Mouse (Mus musculus) lung, postnatal 0 days (tissue): ENCODE measurements around the gene Ankrd53. TPM values are rescaled to one million over a fixed set of nuclear protein-coding genes. Genes with fewer than 3 reads are reported as not detected.

Experiments
- ATAC-seq: fragments of 200-750 bp; cut with Nextera tagmentation; 2 replicates; pipeline ENCODE4 v1.8.0; 2017; ENCODE audit warnings: moderate library complexity
- DNase-seq: peaks from one replicate; pipeline ENCODE4 v3.0.0-alpha.2; 2016; ENCODE audit warnings: low spot score
- H3K27ac ChIP-seq: fragments of 300-500 bp; sonication (generic); 2 replicates; pipeline ENCODE4 v1.5.1; 2014; ENCODE audit warnings: antibody characterized with exemption, mild to moderate bottlenecking, low read length, mixed read lengths
- H3K27me3 ChIP-seq: fragments of 300-500 bp; sonication (generic); replicated peaks from 2 replicates; pipeline ENCODE4 v1.6.1; 2014; ENCODE audit warnings: low read length, mixed read lengths; ENCODE audit not compliant: insufficient read depth
- H3K36me3 ChIP-seq: fragments of 300-500 bp; sonication (generic); 2 replicates; pipeline ENCODE4 v1.6.1; 2014; ENCODE audit warnings: low read length, mixed read lengths; ENCODE audit not compliant: insufficient read depth
- H3K4me1 ChIP-seq: fragments of 300-500 bp; sonication (generic); 2 replicates; pipeline ENCODE4 v1.6.1; 2014; ENCODE audit warnings: antibody characterized with exemption, low read depth, low read length, mixed read lengths; ENCODE audit not compliant: insufficient read depth
- H3K4me2 ChIP-seq: fragments of 300-500 bp; sonication (generic); replicated peaks from 2 replicates; pipeline ENCODE4 v1.6.1; 2014; ENCODE audit warnings: low read depth, mild to moderate bottlenecking, low read length, moderate library complexity, mixed read lengths
- H3K4me3 ChIP-seq: fragments of 300-500 bp; sonication (generic); 2 replicates; pipeline ENCODE4 v1.5.1; 2014; ENCODE audit warnings: low read depth, low read length
- H3K9ac ChIP-seq: fragments of 300-500 bp; sonication (generic); replicated peaks from 2 replicates; pipeline ENCODE4 v1.6.1; 2014; ENCODE audit warnings: low read depth, mild to moderate bottlenecking
- H3K9me3 ChIP-seq: fragments of 300-500 bp; sonication (generic); 2 replicates; pipeline ENCODE4 v1.6.1; 2016; ENCODE audit warnings: low read length, mixed read lengths
- CTCF ChIP-seq: IDR thresholded peaks from 2 replicates; pipeline ENCODE4 v1.5.1; 2016; ENCODE audit warnings: antibody characterized with exemption, mild to moderate bottlenecking
- EP300 ChIP-seq: IDR thresholded peaks from 2 replicates; pipeline ENCODE4 v1.6.1; 2016; ENCODE audit warnings: antibody characterized with exemption, mild to moderate bottlenecking, control low read depth
- WGBS: fragments of 180-500 bp; shearing (Covaris S2); extraction: QIAGEN DNeasy Blood & Tissue Kit; methylation state at CpG from one replicate; pipeline ENCODE4 v1.1.7; 2014; 5-methylcytosine and 5-hydroxymethylcytosine counted together
- polyA plus RNA-seq: library from polyadenylated mRNA; unstranded; fragments of >200 nt; fragmentation: Nextera tagmentation; extraction: Ambion mirVana; gene quantifications from 2 replicates; pipeline ENCODE4 v1.2.1, GENCODE M21; 2015

The Ankrd53 gene
- polyA plus RNA-seq, 1 experiment from 2014 or later = 0.12 TPM

GRCm38 (mm10) chr6:83722526-83722925, 39.9 kb upstream of the Ankrd53 start:
- TF ChIP-seq EP300 (no peak), CTCF (no peak)
- 20% methylated on average over 6 of the region's 6 CpGs for WGBS
- Histone ChIP-seq H3K4me3 (no peak overlapping the region), H3K9me3 (no peaks in the 10 kb centered on the region), H3K4me1 (no peaks in the 10 kb centered on the region), H3K4me2 (no peak overlapping the region), H3K9ac (no peak overlapping the region), H3K27ac (no peak overlapping the region), H3K36me3 (no peaks in the 10 kb centered on the region), H3K27me3 (peaks cover 39% of the 10 kb centered on the region)
- no peak for DNase-seq
- ATAC-seq = no peak

GRCm38 (mm10) chr6:83727178-83727577, 35.3 kb upstream of the Ankrd53 start:
- ATAC-seq = no peak
- Histone ChIP-seq H3K4me2 (no peak overlapping the region), H3K4me1 (no peaks in the 10 kb centered on the region), H3K9me3 (no peaks in the 10 kb centered on the region), H3K36me3 (no peaks in the 10 kb centered on the region), H3K27ac (no peak overlapping the region), H3K9ac (no peak overlapping the region), H3K27me3 (peaks cover 15% of the 10 kb centered on the region; the same call in 1 of the 2 replicates), H3K4me3 (no peak overlapping the region)
- DNase-seq = no peak
- WGBS = 39% methylated on average over 4 of the region's 4 CpGs
- TF ChIP-seq CTCF (peak; percentile 46), EP300 (no peak)

GRCm38 (mm10) chr6:83728488-83728887, 34.0 kb upstream of the Ankrd53 start:
- ATAC-seq (no peak), DNase-seq (no peak)

GRCm38 (mm10) chr6:83729350-83729970, 33.0 kb upstream of the Ankrd53 start:
- H3K36me3 ChIP-seq = no peaks in the 10 kb centered on the region
- H3K9me3 ChIP-seq = no peaks in the 10 kb centered on the region
- no peak for DNase-seq
- no peaks in the 10 kb centered on the region for H3K27me3 ChIP-seq
- no peaks in the 10 kb centered on the region for H3K4me1 ChIP-seq
- H3K27ac ChIP-seq = no peak overlapping the region
- TF ChIP-seq EP300 (no peak), CTCF (no peak)
- H3K9ac ChIP-seq = no peak overlapping the region
- WGBS = 59% methylated on average over 14 of the region's 14 CpGs
- no peak overlapping the region for H3K4me2 ChIP-seq
- H3K4me3 ChIP-seq = no peak overlapping the region
- ATAC-seq = no peak

More at GRCm38 (mm10) chr6:83728488-83728887, 34.0 kb upstream of the Ankrd53 start:
- Histone ChIP-seq H3K9me3 (no peaks in the 10 kb centered on the region), H3K9ac (no peak overlapping the region), H3K4me2 (no peak overlapping the region), H3K4me1 (no peaks in the 10 kb centered on the region), H3K27ac (no peak overlapping the region), H3K4me3 (no peak overlapping the region), H3K36me3 (no peaks in the 10 kb centered on the region), H3K27me3 (peaks cover 7% of the 10 kb centered on the region; the same call in 1 of the 2 replicates)
- TF ChIP-seq CTCF (peak; percentile 64), EP300 (no peak)
- WGBS = 88% methylated on average over 3 of the region's 3 CpGs

GRCm38 (mm10) chr6:83731128-83731527, 31.3 kb upstream of the Ankrd53 start:
- no peaks in the 10 kb centered on the region for H3K9me3 ChIP-seq
- no peaks in the 10 kb centered on the region for H3K27me3 ChIP-seq
- no peak overlapping the region for H3K27ac ChIP-seq
- WGBS = 29% methylated on average over 5 of the region's 5 CpGs
- no peaks in the 10 kb centered on the region for H3K36me3 ChIP-seq
- H3K4me1 ChIP-seq = no peaks in the 10 kb centered on the region
- TF ChIP-seq CTCF = peak; percentile 88
- no peak for TF ChIP-seq EP300
- ATAC-seq = no peak
- H3K9ac ChIP-seq = no peak overlapping the region
- peak; percentile 71 for DNase-seq
- no peak overlapping the region for H3K4me3 ChIP-seq
- H3K4me2 ChIP-seq = no peak overlapping the region

GRCm38 (mm10) chr6:83737311-83737710, 25.1 kb upstream of the Ankrd53 start:
- WGBS = 29% methylated on average over 13 of the region's 13 CpGs
- Histone ChIP-seq H3K4me2 (no peak overlapping the region), H3K4me1 (no peaks in the 10 kb centered on the region), H3K27me3 (no peaks in the 10 kb centered on the region), H3K9me3 (no peaks in the 10 kb centered on the region), H3K36me3 (no peaks in the 10 kb centered on the region), H3K4me3 (no peak overlapping the region), H3K27ac (no peak overlapping the region), H3K9ac (no peak overlapping the region)
- no peak for TF ChIP-seq CTCF
- DNase-seq (no peak), ATAC-seq (no peak)

GRCm38 (mm10) chr6:83738596-83738995, 23.8 kb upstream of the Ankrd53 start:
- H3K4me3 ChIP-seq = no peak overlapping the region
- H3K4me1 ChIP-seq = no peaks in the 10 kb centered on the region
- no peaks in the 10 kb centered on the region for H3K27me3 ChIP-seq
- no peak overlapping the region for H3K4me2 ChIP-seq
- H3K9ac ChIP-seq = no peak overlapping the region
- TF ChIP-seq CTCF (no peak), EP300 (no peak)
- ATAC-seq = no peak
- H3K36me3 ChIP-seq = no peaks in the 10 kb centered on the region
- no peak for DNase-seq
- no peaks in the 10 kb centered on the region for H3K9me3 ChIP-seq
- H3K27ac ChIP-seq = no peak overlapping the region
- WGBS = 37% methylated on average over 6 of the region's 6 CpGs
